Mouse (Mus musculus): ENCODE measurements at regions not wholly inside any gene's neighbourhood (a gene's known extent, or its start where the extent isn't known, plus 50 kb on each side); places are given as distances from the start of the nearest gene placed in this dataset.

GRCm38 (mm10) chr3:21361069-21361468, 715.4 kb upstream of the Tbl1xr1 start:
- intact Hi-C loops (cut with DNase I; ENCODE audit: low total_unique reads): no loop called here
- DNase-seq: no peak

- intact Hi-C loops (cut with DNase I; ENCODE audit: low total_unique reads): no loop called here
- peak; percentile 13 for DNase-seq
Measured at GRCm38 (mm10) chr3:21379816-21380215, 696.6 kb upstream of the Tbl1xr1 start.

GRCm38 (mm10) chr3:21381072-21381471, 695.4 kb upstream of the Tbl1xr1 start:
- no peak for DNase-seq
- intact Hi-C loops (cut with DNase I; ENCODE audit: low total_unique reads): no loop called here

GRCm38 (mm10) chr3:21403551-21403950, 672.9 kb upstream of the Tbl1xr1 start:
- intact Hi-C loops (cut with DNase I; ENCODE audit: low total_unique reads): no loop called here
- no peak for DNase-seq

GRCm38 (mm10) chr3:21404058-21404457, 672.4 kb upstream of the Tbl1xr1 start:
- DNase-seq: no peak
- intact Hi-C loops (cut with DNase I; ENCODE audit: low total_unique reads): no loop called here

GRCm38 (mm10) chr3:21407077-21407476, 669.4 kb upstream of the Tbl1xr1 start:
- DNase-seq: no peak
- intact Hi-C loops (cut with DNase I; ENCODE audit: low total_unique reads): no loop called here

GRCm38 (mm10) chr3:21412010-21412409, 664.4 kb upstream of the Tbl1xr1 start:
- DNase-seq: no peak
- intact Hi-C loops (cut with DNase I; ENCODE audit: low total_unique reads): no loop called here

- intact Hi-C loops (cut with DNase I; ENCODE audit: low total_unique reads): no loop called here
- no peak for DNase-seq
Measured at GRCm38 (mm10) chr3:21423139-21423538, 653.3 kb upstream of the Tbl1xr1 start.

DNA sequence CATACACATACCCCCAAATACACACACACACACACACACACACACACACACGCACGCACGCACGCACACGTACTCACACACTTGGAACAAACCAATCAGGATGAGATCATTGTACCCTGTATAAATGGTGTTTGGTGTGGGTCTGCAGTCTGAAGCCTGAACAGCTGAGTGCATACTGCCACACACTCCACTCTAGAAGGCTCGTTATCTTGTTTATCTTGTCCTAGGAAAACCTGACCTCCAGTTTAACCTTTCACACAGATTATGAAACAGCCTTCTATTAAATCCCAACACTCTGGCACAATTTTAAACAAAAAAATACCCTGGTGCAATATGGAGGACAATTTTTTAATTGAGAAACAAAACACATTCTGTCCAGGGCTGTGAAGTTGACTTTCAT, 649.9 kb upstream of the Tbl1xr1 start:
- intact Hi-C loops (cut with DNase I; ENCODE audit: low total_unique reads): no loop called here
- no peak for DNase-seq

DNA sequence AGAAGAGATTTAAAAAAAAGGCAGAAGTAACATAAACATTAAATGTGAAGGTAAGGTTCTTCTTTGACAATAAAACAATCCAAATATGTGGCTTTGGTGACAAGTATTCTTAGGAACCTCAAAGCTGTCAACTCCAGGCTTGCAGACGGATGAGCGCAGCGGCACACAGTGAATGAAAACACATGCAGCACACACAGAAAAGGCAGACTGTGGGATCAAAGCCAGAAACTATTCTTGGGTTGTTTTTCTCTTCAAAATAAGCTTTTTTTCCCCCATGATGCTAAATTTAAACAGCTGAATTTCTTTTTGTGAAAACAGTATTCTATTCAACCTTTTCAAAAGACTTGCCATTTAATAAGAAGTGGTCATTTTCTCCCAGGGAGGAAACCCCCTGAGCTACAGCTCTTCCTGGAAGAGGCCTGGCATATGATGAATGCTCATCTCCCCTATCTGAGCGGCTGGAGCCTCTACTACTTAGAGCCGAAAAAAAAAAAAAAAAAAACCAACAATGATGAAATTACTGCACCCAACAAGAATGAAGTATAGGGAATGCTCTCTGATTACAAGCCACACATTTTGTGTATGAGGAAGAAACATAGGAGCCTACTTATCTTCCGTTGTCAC, 648.9 kb upstream of the Tbl1xr1 start:
- intact Hi-C loops (cut with DNase I; ENCODE audit: low total_unique reads): no loop called here
- no peak for DNase-seq

DNA sequence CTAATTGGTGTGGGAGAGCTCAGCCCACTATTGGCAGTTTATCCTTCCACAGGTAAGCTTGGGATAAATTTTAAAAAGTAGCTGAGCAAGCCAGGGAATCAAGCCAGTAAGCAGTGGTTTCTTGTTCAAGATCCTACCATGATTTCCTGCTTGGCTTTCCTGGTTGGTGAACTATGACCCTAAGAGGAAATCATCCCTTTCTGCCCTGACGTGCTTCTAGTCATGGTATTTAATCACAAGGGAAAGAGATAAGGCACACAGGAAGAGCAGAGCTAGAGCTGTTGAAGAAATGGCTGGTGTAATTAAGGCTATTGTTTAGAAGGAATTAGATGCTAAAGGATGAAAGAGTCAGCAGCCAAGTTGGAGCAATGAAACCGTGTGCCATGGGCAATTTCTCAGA, 648.3 kb upstream of the Tbl1xr1 start:
- intact Hi-C loops (cut with DNase I; ENCODE audit: low total_unique reads): no loop called here
- no peak for DNase-seq

GRCm38 (mm10) chr3:21464245-21464644, 612.2 kb upstream of the Tbl1xr1 start:
- intact Hi-C loops (cut with DNase I; ENCODE audit: low total_unique reads): no loop called here
- no peak for DNase-seq

DNA sequence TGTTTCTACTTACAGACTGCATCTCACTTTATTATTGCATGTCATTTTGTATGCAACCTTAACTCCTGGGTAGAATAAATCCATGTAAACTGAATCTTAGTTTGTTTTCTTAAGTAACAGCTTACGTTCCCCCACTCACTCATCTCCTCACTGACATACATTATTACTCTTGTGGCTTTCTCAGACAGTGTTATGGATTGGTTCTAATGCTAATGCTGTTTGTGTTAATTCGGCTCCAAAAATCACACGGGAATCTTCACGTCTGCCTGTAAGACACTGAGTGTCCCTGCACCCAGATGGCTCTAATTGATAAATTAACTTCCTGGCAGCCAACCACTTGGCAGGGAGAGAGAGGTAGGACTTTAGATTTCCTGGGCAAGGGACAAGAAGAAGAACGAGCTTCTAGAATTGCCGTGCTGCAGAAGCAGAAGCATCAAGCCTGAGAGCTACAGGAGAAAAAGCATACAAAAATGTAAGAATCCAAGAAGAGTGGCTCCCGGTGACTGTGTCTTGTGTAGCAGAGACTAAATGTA, 610.3 kb upstream of the Tbl1xr1 start:
- intact Hi-C loops (cut with DNase I; ENCODE audit: low total_unique reads): no loop called here
- DNase-seq: no peak

DNA sequence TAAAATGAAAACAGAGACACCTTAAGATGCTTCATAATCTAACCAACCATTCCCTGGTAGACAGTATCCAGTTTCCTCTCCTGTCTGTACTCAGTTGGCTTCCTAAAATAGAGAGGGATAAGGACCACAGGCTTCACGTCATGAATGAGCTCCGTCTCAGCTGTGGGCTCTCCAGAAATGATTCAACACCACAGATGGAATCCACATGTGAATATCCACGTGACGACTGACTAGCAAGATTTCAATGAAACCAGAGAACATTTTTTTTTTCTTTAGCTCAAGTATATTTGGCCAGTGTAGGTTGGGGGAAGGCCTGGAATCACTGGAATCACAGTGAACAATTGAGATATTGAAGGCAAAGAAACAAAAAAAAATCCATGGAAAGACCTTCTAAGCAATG, 599.1 kb upstream of the Tbl1xr1 start:
- no peak for DNase-seq
- intact Hi-C loops (cut with DNase I; ENCODE audit: low total_unique reads): no loop called here

DNA sequence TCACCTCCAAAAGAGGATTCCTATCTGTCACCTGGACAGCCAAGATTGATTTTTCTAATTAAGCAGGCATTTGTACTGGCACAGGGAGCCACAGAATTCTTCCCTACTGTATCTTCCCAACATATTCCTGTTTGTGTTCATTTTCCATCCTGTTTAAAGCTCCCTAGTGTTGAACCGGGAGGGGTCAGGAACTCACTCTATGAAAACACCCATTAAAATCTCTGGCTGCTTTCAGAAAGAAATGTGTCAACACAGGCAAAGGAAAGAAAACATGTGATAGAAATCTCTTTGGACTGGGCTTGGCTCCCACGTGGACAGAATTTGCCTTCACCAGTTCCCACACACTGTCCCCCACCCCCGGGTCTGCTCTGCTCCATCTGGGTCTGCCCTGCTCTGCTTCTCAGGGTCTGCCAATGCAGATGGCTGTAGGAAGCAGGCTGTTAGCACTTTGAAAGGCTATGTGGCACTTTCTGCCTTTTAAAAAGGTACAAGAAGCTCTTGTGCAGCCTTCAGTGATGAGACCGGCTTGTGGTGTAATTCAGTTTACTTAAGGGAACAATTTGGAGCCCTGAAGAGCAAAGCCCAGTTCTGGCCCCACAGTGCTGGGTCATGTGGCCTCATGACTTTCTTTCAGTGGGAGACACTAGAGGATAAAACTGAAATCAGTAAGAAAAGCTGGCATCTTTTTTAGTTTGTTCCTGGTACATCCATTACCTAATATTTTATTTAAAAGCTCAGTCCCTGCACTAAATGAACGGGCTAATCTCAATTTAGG, 597.2 kb upstream of the Tbl1xr1 start:
- DNase-seq: peak; percentile 54
- intact Hi-C loops (cut with DNase I; ENCODE audit: low total_unique reads): no loop called here

DNA sequence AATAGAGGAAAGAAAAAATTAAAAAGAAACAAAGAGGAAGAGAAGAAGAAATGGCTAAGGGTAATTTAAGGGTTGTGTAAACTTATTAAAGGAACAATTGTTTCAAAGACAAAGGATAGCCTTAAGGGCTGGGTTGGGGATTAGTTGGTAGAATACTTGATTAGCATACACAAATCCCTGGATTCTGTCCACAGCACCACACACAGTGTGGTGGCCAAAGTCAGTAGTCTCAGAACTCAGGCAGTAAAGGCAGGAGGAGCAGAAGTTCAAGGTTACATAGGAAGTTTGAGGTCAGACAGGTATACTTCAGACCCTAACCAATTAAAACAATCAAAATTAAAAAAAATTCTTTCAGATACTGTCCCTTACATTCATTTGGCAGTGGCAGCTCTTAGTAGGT, 596.6 kb upstream of the Tbl1xr1 start:
- intact Hi-C loops (cut with DNase I; ENCODE audit: low total_unique reads): no loop called here

GRCm38 (mm10) chr3:21484052-21484451, 592.4 kb upstream of the Tbl1xr1 start:
- intact Hi-C loops (cut with DNase I; ENCODE audit: low total_unique reads): no loop called here
- DNase-seq: no peak

More for the DNA sequence above, 596.6 kb upstream of the Tbl1xr1 start:
- DNase-seq: no peak

DNA sequence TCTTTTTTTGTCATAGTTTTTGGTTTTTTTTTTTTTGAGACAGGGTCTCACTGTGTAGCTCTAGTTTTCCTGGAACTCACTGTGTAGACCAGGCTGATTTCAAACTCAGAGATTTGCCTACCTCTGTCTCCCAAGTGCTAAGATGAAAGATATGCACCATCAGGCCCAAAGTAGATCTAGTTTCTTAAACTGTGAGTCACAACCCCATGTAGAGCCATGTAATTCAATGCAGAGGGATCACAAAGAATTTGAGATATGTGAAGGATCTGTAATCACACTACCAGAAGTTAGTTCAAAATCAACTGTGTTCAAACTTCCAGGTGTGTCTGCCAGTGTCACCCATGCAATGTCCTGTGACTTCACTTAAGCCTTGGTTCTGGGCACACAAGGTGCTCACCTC, 591.0 kb upstream of the Tbl1xr1 start:
- intact Hi-C loops (cut with DNase I; ENCODE audit: low total_unique reads): no loop called here
- DNase-seq: no peak

DNA sequence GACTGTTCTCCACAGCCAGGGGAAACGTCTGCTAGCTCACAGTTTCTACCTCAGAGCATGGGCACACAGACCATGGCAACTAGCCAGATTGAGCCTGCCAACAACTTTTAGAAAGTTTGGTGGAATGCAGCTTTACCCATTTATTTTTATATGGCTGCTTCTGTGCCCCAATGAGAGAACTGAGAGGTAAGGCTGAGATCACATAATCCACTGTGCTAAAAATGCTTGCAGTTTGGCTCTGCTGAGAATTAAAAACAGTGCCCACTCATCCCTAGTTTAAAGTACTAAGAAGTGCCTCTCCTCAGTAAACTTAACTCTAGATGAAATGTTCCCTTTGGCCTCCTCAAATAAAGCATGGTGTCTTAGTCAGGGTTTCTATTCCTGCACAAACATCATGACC, 586.9 kb upstream of the Tbl1xr1 start:
- intact Hi-C loops (cut with DNase I; ENCODE audit: low total_unique reads): no loop called here
- DNase-seq: no peak

- intact Hi-C loops (cut with DNase I; ENCODE audit: low total_unique reads): no loop called here
Measured at GRCm38 (mm10) chr3:21492413-21492812, 584.0 kb upstream of the Tbl1xr1 start.

GRCm38 (mm10) chr3:21493384-21493783, 583.1 kb upstream of the Tbl1xr1 start:
- DNase-seq: no peak
- intact Hi-C loops (cut with DNase I; ENCODE audit: low total_unique reads): no loop called here

More at GRCm38 (mm10) chr3:21492413-21492812, 584.0 kb upstream of the Tbl1xr1 start:
- no peak for DNase-seq

Data from gastrocnemius, postnatal 14 days (tissue).